Mouse (Mus musculus): ENCODE measurements around the gene Nedd4. TPM values are rescaled to one million over a fixed set of nuclear protein-coding genes. Genes with fewer than 3 reads are reported as not detected.

Gene Nedd4
- polyA plus RNA-seq, 1 experiment: 18.7 TPM

GRCm38 (mm10) chr9:72681652-72682228 is 19.6 kb downstream of the Nedd4 start:
- Histone ChIP-seq H3K27me3 (ENCODE audit: control insufficient read depth, insufficient read depth, low read length) (no peaks in the 10 kb centered on the region), H3K4me3 (ENCODE audit: low read depth, low read length) (no peak overlapping the region), H3K4me1 (ENCODE audit: control insufficient read depth, insufficient read depth, insufficient read length, low read length) (no peaks in the 10 kb centered on the region), H3K27ac (ENCODE audit: insufficient read depth, low read depth, low read length) (no peak overlapping the region), H3K36me3 (ENCODE audit: control insufficient read depth, insufficient read depth, low read length) (peaks cover 19% of the 10 kb centered on the region)
- TF ChIP-seq CTCF (IDR thresholded peaks at IDR 0.05; ENCODE audit: extremely low read depth, insufficient read length, insufficient replicate concordance, low read depth, low read length) (no peak), POLR2A (IDR thresholded peaks at IDR 0.05; ENCODE audit: low read depth, low read length) (no peak)
- WGBS: 79% methylated on average over 8 of the region's 8 CpGs

GRCm38 (mm10) chr9:72683268-72683667 is 21.1 kb downstream of the Nedd4 start:
- no peaks in the 10 kb centered on the region for H3K4me1 ChIP-seq (ENCODE audit: control insufficient read depth, insufficient read depth, insufficient read length, low read length)
- no peak overlapping the region for H3K4me3 ChIP-seq (ENCODE audit: low read depth, low read length)
- TF ChIP-seq POLR2A (IDR thresholded peaks at IDR 0.05; ENCODE audit: low read depth, low read length) (no peak), CTCF (IDR thresholded peaks at IDR 0.05; ENCODE audit: extremely low read depth, insufficient read length, insufficient replicate concordance, low read depth, low read length) (no peak)
- H3K27me3 ChIP-seq (ENCODE audit: control insufficient read depth, insufficient read depth, low read length): no peaks in the 10 kb centered on the region
- peaks cover 24% of the 10 kb centered on the region for H3K36me3 ChIP-seq (ENCODE audit: control insufficient read depth, insufficient read depth, low read length)
- 85% methylated on average over 1 of the region's 1 CpGs for WGBS
- H3K27ac ChIP-seq (ENCODE audit: insufficient read depth, low read depth, low read length): no peak overlapping the region

GRCm38 (mm10) chr9:72685231-72685630 is 23.1 kb downstream of the Nedd4 start:
- H3K36me3 ChIP-seq (ENCODE audit: control insufficient read depth, insufficient read depth, low read length): peaks cover 29% of the 10 kb centered on the region
- H3K27ac ChIP-seq (ENCODE audit: insufficient read depth, low read depth, low read length): no peak overlapping the region
- no peak for TF ChIP-seq POLR2A (IDR thresholded peaks at IDR 0.05; ENCODE audit: low read depth, low read length)
- TF ChIP-seq CTCF (IDR thresholded peaks at IDR 0.05; ENCODE audit: extremely low read depth, insufficient read length, insufficient replicate concordance, low read depth, low read length): no peak
- no peak overlapping the region for H3K4me3 ChIP-seq (ENCODE audit: low read depth, low read length)
- WGBS: 87% methylated on average over 4 of the region's 4 CpGs
- no peaks in the 10 kb centered on the region for H3K4me1 ChIP-seq (ENCODE audit: control insufficient read depth, insufficient read depth, insufficient read length, low read length)
- no peaks in the 10 kb centered on the region for H3K27me3 ChIP-seq (ENCODE audit: control insufficient read depth, insufficient read depth, low read length)

GRCm38 (mm10) chr9:72686506-72686905 is 24.4 kb downstream of the Nedd4 start:
- TF ChIP-seq CTCF (IDR thresholded peaks at IDR 0.05; ENCODE audit: extremely low read depth, insufficient read length, insufficient replicate concordance, low read depth, low read length) (no peak), POLR2A (IDR thresholded peaks at IDR 0.05; ENCODE audit: low read depth, low read length) (no peak)
- H3K27ac ChIP-seq (ENCODE audit: insufficient read depth, low read depth, low read length): no peak overlapping the region
- H3K36me3 ChIP-seq (ENCODE audit: control insufficient read depth, insufficient read depth, low read length): peaks cover 35% of the 10 kb centered on the region
- 80% methylated on average over 4 of the region's 4 CpGs for WGBS
- H3K27me3 ChIP-seq (ENCODE audit: control insufficient read depth, insufficient read depth, low read length): no peaks in the 10 kb centered on the region
- H3K4me3 ChIP-seq (ENCODE audit: low read depth, low read length): no peak overlapping the region
- H3K4me1 ChIP-seq (ENCODE audit: control insufficient read depth, insufficient read depth, insufficient read length, low read length): no peaks in the 10 kb centered on the region

GRCm38 (mm10) chr9:72689522-72689921 is 27.4 kb downstream of the Nedd4 start:
- H3K4me3 ChIP-seq (ENCODE audit: low read depth, low read length): no peak overlapping the region
- no peaks in the 10 kb centered on the region for H3K4me1 ChIP-seq (ENCODE audit: control insufficient read depth, insufficient read depth, insufficient read length, low read length)
- H3K27ac ChIP-seq (ENCODE audit: insufficient read depth, low read depth, low read length): no peak overlapping the region
- H3K27me3 ChIP-seq (ENCODE audit: control insufficient read depth, insufficient read depth, low read length): no peaks in the 10 kb centered on the region
- peaks cover 45% of the 10 kb centered on the region for H3K36me3 ChIP-seq (ENCODE audit: control insufficient read depth, insufficient read depth, low read length)
- 68% methylated on average over 5 of the region's 5 CpGs for WGBS
- no peak for TF ChIP-seq POLR2A (IDR thresholded peaks at IDR 0.05; ENCODE audit: low read depth, low read length)
- no peak for TF ChIP-seq CTCF (IDR thresholded peaks at IDR 0.05; ENCODE audit: extremely low read depth, insufficient read length, insufficient replicate concordance, low read depth, low read length)

GRCm38 (mm10) chr9:72690811-72691210 is 28.7 kb downstream of the Nedd4 start:
- Histone ChIP-seq H3K27ac (ENCODE audit: insufficient read depth, low read depth, low read length) (no peak overlapping the region), H3K4me1 (ENCODE audit: control insufficient read depth, insufficient read depth, insufficient read length, low read length) (no peaks in the 10 kb centered on the region), H3K27me3 (ENCODE audit: control insufficient read depth, insufficient read depth, low read length) (no peaks in the 10 kb centered on the region), H3K36me3 (ENCODE audit: control insufficient read depth, insufficient read depth, low read length) (peaks cover 47% of the 10 kb centered on the region), H3K4me3 (ENCODE audit: low read depth, low read length) (no peak overlapping the region)
- TF ChIP-seq POLR2A (IDR thresholded peaks at IDR 0.05; ENCODE audit: low read depth, low read length): no peak
- WGBS: 40% methylated on average over 1 of the region's 1 CpGs

- Histone ChIP-seq H3K27ac (ENCODE audit: insufficient read depth, low read depth, low read length) (no peak overlapping the region), H3K4me3 (ENCODE audit: low read depth, low read length) (no peak overlapping the region), H3K27me3 (ENCODE audit: control insufficient read depth, insufficient read depth, low read length) (no peaks in the 10 kb centered on the region), H3K36me3 (ENCODE audit: control insufficient read depth, insufficient read depth, low read length) (peaks cover 39% of the 10 kb centered on the region), H3K4me1 (ENCODE audit: control insufficient read depth, insufficient read depth, insufficient read length, low read length) (no peaks in the 10 kb centered on the region)
- WGBS: 73% methylated on average over 5 of the region's 5 CpGs
- no peak for TF ChIP-seq CTCF (IDR thresholded peaks at IDR 0.05; ENCODE audit: extremely low read depth, insufficient read length, insufficient replicate concordance, low read depth, low read length)
- TF ChIP-seq POLR2A (IDR thresholded peaks at IDR 0.05; ENCODE audit: low read depth, low read length): no peak
Observed at GRCm38 (mm10) chr9:72691942-72692341, 29.8 kb downstream of the Nedd4 start.
